Mouse (Mus musculus): Measurements from ENCODE around the gene Gm49368.

- TF ChIP-seq POLR2A (IDR thresholded peaks at IDR 0.05; ENCODE audit: low read depth, low read length) (no peak), CTCF (conservative IDR thresholded peaks at IDR 0.05; ENCODE audit: insufficient read depth, insufficient read length, low read depth, low read length) (no peak)
These were observed 13.2 kb upstream of the Gm49368 start for GRCm38 (mm10) chr7:128049254-128049653.

All from kidney, adult 2 months (tissue).